Mouse (Mus musculus): ENCODE data around the gene Cdkn2c.
"Not testable (repeated sequence)": the region's sequence is repeated elsewhere in the genome, so short reads cannot be mapped to it uniquely, and the experiment has no call there.

The Cdkn2c gene

DNA sequence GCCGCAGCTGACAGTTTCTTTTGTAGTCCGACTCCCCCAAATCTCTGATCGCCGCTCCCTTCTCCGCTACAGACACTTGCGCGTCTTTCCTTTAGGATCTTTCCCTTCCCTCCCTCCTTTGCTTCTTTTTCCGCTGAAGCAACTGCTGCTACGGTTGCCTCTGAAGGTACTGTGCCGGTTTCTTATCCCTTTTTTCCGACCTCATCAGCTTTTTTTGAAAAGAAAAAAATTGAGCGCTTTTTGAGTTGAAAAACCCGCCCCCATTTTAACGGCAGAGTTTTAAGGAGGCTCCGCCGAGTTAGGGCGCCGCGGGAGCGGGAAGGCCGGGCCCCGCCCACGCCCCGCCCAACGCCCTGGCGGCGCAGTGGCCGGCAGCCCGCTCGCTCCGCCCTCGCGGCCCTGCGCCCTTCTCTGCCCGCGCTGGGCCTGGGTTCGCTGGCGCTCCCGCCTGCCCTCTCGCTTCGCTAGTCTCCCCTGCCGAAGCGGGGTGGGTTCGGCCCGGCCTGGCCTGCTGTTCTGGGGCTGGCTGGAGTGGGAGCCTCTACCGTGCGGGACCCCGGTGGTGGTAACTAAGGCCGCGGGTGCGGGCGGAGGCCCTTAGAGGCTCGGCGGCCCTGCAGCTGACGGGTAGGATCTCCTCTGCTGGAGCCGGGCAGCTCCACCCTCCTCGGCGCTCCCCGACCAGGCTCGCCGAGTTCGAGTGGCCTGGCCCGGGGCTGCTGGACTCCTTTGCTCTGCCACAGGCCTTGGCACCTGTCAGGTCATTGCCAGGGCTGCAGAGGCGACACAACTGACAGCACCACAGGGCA, at the start of gene Cdkn2c:
TSS of gene Cdkn2c (minus strand) at position 729 of the 809 bp plus-strand sequence.
- DNase-seq = peak; percentile 87

DNA sequence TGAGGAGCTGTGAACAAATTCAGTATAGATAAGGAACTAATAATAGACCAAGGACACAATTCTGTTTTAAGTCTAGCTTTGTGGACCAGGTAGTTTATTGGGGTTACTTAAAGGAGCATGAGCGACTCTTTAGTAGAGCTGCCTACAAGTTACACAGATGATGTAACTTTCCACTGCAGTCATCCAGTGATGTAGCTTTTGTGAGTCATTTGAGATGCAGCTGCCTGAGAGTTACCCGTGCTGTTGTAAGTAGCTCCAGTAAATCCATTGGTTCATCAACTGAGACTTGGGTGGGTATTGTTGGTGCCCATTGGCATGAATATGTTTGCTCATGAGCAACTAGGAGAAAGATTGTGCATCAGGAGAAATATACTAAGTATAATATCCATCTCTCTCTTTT, 38.4 kb upstream of the Cdkn2c start:
- DNase-seq = no peak

DNA sequence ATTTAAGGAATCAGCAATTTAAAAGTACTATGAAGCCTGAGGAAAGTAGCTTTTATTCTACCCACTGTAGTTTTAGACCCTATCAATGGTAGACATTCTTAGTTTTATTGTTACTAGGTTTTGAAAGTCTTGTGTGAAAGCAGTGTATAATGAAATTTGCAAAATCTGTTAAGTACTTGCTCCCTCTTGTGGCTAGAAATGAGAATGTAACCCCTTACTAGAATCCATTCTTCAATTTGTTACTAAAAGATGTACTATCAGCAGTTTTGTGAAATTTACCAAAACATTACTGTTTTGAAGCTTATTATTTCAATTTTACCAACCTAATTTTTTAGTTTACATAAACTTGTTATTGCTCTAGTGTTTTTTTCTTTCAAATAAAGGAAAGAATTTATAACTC, 36.6 kb upstream of the Cdkn2c start:
- DNase-seq = no peak

DNA sequence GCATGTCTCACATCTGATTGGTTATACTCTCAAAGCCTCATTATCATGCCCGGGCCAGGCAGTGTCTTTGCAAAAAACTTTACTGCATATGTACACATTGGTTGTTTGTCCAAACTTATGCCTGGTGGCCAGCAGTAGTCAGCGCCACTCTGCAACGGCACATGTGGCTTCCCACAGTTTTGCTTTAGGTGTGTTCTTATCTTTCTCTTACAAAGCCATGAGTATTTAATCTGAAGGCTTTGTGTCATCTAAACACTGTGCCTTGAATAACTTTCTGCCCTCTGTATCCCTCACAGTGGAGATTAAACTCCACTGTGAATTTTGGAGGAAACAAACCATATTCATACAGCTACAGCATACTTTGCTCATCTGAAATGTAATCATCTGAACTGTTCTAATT, 33.7 kb upstream of the Cdkn2c start:
- DNase-seq = not testable (repeated sequence)

DNA sequence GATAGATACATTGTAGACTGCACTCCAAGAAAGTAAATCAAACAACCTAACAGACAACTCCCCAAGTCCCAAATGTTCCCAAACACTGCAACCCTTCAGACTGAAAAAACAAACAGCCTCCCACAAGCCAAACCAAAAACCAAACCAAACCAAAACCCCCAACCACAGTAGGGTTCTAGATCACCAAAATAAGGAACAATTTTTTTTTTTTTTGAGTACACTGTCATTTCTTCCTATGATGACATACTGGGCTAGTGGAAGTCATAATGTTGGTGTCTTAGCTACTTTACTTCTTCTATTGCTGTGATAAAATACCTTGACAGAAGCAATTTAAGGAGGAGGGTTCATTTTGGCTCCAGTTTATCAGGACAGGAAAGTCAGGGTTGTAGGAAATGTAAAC, 25.7 kb upstream of the Cdkn2c start:
- no peak for DNase-seq

DNA sequence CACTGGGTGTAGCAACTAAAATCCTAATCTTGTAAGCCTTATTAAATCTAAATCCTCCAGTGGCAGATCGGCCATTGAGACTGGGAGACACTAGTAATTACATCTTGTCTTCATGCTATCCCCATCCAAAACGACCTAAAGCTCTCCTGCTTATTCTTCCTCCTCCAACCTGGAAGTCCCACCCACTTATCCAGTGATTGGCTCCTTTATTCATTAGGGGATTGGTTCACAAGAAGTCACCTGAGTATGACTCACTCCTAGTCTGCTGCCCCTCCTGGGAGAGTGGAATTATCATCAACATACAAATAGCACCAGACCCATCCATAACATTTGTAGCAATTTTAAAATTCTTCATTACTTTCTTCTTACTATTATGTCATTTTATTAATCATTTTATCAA, 16.6 kb upstream of the Cdkn2c start:
- DNase-seq = no peak

DNA sequence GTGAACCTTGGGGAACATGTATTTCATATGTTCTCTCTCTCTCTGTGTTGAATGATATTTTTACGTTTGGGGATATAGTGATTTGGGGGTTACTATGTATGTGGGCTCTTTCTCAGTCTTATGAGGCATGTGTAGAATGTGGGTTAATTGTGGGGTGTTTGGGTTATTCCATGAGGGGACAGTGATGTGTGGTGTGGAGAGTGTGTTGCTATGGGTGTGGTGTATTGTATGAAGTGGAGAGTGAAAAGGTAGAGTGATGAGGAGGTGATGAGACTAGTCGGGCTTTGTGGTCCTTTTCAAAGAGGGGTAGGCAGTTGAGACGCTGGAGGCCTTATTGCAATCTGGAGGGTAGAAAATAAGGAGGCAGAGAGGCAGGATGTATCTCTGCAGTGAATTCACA, 10.2 kb upstream of the Cdkn2c start:
- DNase-seq = no peak

DNA sequence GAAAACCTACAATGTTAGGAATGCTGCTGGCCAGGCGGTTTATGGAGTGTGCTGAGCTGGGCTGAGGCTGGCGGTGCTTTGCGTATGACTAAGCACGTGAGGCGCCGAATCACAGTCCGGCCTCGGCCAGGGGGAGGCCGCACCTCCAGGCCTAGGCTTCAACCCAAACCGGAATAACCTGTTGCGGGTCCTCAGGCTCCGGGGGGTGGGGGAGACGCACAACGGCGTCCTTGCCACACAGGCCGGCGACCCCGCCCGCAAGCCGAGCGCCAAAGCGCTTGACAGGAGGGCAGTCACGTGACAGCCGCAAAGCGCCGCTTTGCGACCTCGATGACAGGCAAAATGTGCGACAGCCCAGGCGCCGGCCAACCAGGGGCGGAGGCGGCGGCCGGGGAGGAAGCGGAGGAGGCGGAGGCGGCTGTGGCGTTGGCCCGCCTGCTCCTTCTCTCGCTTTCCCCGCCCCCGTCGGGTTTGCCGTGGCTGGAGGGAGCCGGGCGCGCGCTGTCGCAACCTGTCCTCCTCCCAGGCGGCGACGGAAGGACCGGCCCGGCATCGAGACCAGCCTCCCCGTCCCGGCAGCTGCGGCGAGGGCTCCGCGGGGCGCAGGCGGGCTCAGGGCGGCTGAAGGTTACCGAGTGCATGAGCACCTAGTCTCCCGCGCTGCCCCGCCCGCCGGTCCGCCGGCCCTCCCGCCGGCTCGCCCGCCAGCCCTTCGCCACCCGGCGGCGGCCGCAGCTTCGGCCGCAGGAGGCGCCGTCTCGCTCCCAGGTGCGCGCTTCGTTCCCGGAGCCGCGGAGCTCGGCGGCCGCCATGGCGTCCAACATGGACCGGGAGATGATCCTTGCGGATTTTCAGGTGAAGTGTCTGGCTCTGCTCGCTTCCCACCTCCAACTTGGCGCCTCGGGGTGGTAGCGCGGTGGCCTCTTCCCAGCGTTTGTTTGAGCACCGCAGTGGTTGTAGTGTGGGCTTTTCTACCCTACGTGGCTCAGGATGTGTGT, 9.5 kb upstream of the Cdkn2c start, which contains the start of gene Faf1:
TSS of gene Faf1 (plus strand) at position 371 of the 998 bp plus-strand sequence.
- DNase-seq = peak; percentile 98

DNA sequence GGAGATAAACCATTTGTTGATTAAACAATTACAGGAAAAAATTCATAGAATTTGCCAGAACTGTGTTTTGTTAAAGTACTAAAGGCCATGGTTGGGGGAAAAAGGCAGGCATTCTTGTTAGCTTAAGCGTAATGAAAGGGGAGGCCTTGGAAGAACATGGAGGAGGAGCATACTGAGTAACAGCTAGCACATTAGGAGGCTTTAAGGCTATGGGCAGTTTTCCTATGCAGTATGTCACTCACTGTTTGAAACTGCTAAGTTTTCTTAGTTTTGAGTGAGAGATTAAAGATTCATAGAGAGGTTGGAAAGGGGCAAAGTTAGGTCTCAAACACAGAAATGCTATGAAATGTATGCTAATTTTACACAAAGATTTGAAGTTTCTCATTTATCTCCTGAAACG, 7.1 kb upstream of the Cdkn2c start:
- no peak for DNase-seq

DNA sequence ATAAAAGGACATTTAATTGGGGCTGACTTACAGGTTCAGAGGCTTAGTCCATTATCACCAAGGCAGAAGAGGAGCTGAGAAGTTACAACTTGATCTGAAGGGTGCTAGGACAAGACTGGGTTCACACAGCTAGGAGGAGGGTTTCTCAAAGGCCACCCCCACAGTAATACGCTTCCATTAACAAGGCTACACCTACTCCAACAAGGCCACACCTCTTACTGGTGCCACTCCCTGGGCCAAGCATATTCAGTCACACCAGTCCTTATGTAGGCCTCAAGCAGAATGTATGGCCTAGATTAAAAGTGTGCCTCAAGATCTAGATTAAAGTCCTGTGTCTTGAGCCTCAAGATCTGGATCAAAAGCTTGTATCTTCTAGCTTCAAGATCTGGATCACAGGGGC, 5.0 kb upstream of the Cdkn2c start:
- DNase-seq = no peak

DNA sequence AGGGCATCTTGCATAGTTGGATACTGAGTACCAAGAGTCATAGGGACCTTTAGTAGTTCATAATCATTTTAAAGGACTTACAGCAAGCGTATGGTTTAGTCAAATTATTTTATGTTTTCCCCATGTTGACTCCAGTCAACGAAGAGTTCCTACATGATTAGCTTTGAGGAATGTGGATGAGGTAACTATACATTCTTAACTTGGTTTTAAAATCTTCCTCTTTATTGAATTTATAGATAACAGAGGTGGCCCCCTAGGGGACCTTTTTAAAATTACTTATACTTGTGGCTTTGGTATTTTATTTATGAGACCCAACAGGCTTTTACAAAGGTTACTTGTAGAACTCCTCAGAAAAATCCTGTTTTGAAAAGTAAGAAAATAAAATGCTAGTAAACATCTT, 3.2 kb upstream of the Cdkn2c start:
- DNase-seq = no peak

DNA sequence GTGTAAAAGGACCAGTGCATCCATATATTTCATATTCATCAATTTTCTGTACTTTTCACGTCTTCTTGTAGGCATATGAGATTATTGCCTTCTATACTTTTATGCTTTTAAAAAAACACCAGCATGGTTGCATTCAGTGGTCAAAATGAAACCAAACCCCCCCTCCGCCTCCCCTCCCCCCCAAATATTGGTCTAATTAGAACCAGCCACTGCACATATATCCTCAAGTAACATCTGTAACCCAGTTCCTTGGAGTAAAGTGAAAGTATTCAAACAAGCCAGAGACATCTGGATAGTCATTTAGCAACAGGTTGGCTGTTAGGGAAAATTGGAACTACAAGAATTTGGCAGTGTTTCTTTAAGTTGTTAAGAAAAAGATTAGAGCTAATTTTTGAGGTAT, 529 bp upstream of the Cdkn2c start:
- DNase-seq = no peak

DNA sequence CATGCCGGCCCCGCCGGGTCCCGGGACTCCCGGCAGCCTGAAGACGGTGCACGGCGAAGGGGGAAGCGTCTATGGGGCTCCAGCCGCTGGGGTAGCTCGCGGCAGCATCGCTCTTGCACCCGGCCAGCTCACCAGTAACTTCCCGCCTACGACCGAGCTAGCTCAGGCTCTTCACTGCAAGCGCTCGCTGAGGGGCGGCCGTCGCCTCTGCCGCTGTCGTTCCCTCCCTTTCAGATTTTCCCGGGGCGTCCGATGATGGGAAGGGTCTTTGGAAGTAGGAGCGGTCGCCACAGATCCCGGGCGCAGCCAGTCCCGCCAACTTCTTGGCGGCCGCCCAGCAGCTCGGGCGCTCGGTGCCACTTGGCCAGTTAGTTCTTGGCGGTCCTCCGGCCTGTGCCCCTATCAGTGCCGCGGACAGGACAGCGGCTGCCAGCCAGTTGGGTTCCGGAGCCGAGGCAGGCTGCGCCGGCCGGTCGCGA, 968 bp downstream of the Cdkn2c start:
- no peak for DNase-seq

DNA sequence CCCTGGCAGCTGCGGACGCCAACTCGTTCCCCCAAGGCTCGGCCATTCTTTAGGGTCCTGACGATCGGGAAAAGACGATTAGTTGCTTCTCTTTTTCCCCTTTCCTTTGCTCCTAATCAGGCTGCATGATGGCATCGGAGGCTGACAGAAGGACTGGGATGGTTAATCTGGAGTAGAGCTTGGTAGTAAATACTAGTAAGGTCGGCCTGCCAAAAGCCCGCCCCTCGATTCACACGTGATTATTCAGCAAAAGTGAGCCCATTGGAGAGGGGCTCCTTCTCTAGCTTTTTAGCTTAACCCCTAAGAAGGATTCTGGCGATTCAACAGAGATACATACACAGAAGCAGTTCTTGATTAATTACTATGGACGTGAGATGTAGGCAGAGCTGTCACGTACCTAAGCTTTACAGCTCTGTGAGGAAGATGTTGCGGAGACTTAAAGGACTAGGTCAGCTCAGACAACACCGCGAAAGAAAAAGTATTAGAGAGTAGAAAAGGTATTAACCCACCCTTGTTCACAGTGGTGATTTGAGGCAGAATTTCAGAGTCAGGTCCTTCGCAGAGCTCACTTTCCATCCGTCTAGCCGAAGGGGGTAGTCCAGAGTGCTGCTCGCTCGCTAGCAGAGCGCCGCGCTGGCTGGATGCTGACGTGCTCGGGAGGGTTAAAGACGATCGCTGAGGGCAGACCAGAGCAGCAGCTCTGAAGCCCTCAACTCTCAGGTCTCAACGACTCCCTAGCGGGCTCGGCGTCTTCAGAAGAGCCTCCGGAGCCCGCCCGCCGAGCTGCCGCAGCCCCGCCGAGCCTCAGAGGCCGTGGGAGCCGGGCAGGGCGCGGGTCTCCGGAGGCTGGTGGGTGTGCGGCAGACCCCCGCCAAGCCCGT, 1.6 kb downstream of the Cdkn2c start:
- DNase-seq = peak; percentile 63

DNA sequence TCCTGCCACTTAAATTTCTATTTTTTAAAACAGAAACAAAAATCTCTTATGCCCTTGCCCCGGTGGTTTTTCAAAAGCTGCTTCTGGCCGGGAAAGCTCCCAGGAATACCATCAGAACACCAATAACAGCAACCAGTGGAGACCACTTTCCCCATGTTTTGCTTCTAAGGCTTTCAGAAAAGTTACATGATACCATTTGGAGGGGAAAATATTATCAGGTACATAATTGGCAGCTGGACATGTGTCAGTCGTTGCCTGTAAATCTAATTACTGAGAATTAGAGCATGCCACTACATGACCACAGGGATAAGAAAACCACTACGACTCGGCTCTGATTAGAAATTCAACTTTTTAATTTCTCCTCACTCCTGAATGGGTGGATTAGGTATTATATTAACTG, 2.9 kb downstream of the Cdkn2c start:
- DNase-seq = no peak

DNA sequence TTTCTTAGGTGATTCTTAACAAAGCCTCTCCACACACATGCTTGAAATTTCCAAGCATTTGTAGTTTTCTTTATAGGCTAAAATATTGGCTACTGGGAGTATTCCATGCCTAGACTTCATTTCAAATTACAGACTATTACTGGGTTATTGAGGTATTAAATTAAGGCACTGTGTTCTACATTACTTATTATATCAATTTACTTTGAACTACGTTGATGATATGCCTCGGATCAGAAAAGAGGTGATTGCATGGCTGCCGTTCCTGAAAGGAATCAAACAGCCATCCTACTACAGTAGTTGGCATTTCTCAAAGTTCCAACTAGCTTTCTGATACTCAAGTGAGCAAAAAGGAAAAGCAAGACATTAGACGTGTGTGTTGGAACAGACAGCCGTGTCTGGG, 4.7 kb downstream of the Cdkn2c start:
- no peak for DNase-seq

DNA sequence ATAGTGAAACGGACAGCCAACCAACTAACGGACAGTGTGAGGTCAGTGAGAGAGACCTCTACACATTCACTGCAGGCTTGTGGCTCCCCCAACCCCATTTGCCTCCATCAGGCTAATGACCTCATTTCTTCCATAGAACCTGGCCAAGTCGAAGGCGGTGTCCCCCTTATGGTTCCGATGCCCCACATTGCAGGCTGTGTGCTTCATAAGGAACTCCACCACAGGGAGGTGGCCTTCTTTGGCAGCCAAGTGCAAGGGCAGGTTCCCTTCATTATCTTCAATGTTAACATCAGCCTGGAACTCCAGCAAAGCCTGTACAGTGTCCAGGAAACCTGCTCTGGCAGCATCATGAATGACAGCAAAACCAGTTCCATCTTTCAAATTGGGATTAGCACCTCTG, 5.8 kb downstream of the Cdkn2c start:
- no peak for DNase-seq

DNA sequence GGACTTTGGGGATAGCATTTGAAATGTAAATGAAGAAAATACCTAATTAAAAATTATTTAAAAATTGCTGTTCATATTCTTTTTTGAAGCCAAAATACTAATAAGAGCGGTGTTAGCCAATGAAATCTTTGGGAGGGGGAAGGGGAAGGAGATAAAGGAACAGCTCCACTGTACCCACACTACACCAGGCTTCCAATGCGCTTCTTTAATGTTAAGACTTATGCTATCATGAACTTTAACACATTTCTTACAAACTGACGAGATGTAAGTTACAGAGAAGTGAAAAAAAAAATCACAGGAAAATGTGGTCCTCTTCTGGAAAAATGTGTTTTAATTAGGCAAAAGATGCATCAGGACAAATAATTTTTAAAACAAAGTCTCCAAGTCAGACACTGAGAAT, 6.4 kb downstream of the Cdkn2c start:
- no peak for DNase-seq

DNA sequence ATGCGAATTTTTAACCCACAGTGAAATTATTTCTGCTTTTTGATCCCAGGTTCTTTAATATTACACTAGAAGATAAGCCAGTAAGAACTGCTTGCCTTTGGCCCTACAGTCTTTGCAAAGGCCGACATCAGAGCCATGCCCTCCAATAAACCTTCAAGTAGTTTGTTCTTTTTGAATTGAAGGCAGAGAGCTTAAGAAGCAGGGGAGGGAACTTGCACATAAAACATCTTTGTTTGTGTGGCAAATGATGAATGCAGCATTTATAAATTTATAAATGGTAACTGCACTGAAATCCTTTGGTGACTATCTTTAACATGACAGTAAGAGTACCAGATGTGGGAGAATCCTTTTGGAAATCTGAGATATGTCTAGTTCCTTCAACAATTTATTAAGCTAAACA, 7.4 kb downstream of the Cdkn2c start:
- DNase-seq = no peak

DNA sequence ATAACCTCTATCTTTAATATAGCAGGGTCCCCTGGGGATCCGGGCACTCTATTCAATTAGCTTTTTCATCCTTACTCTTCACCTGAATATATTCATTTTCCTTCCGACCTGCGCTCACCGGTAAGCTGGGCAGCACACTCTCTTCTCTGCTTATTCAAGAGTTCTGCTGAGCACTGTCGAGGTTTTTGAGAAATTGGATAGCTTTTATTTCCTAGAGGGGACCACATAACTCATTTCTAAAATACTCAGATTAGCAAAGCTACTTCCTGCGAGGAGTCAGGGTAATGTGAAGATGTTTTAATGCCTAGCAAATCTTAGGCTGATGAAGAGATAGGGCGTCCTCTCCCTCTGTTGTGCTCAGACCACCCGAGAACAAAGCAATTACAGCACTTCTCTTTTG, 8.2 kb downstream of the Cdkn2c start:
- no peak for DNase-seq

DNA sequence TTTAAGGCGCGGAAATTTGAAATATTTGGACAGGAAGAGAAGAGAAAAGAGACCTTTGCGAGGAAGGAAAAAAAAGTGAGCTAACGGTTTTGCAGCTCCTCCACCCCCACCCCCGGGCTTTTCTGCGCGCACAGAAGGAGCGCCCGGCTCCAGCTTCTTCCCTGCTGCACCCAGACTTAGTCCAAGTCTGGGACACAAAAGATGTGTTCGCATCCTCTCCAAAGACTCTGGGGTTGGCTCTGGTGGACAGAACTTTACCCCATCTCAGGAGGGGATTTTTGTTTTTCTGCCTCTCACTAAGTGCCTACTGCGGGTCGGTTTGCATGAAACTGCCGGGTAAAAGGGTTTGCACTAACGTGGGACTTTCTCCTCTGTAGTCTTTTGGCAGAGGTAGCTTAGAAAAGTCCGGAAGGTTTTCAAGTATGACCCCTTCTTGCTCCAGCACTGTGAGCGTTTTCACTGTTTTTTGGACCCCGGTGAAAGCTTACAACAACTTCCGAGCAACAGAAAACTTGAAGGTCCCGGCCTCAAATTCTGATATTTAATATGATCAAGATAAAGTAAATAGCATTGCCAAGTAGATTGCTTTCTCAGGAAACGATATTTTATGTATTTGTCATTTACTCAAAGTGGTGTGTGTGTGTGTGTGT, 9.0 kb downstream of the Cdkn2c start:
- DNase-seq = peak; percentile 22
